Mouse (Mus musculus) E14TG2a.4 (cell line): ENCODE data around the gene Cog5.

Experiments
- CTCF ChIP-seq: conservative IDR thresholded peaks from 2 replicates; pipeline ENCODE4 v1.5.1; 2014; ENCODE audit warnings: low read length
- NANOG ChIP-seq: IDR thresholded peaks from 2 replicates; pipeline ENCODE4 v1.6.1; 2014; ENCODE audit warnings: borderline replicate concordance, low read length, mixed read lengths
- POU5F1 ChIP-seq: IDR thresholded peaks from 2 replicates; pipeline ENCODE4 v1.6.1; 2014; ENCODE audit warnings: low read length, borderline replicate concordance

- no peak for TF ChIP-seq CTCF
- no peak for TF ChIP-seq NANOG
- no peak for TF ChIP-seq POU5F1
Measured at GRCm38 (mm10) chr12:31895095-31895734, 240.5 kb downstream of the Cog5 start.
